Mouse (Mus musculus) cerebellum, postnatal 25 days (tissue): ENCODE results near the gene Tspan13.

Source experiments
- DNase-seq, 2 experiments: peaks; one replicate each; pipeline ENCODE4 v3.0.0; 2021; ENCODE audit warnings: mixed read lengths in 2 of 2

Tspan13 gene

GRCm38 (mm10) chr12:35975898-35976297, 66.4 kb downstream of the Tspan13 start:
- no peak for DNase-seq

DNA sequence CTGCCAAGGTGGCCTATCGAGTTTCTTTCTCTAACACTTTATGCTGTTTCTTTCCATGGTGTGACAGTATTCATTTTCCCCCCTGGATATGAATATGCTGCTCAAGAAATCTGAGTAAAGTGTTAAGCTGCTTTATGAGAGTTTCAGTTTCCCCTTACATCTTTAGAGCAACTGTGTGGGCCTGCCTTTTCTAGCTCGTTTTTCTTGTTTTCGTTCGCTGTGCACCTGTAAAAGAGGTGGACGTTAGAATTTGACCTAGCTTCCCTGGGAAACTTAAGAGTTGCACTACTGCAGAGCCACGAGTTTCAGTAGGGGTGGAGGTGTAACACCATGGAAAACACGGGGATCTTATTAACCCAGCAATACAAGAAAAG, 75.5 kb downstream of the Tspan13 start:
- DNase-seq = no peak

GRCm38 (mm10) chr12:35966098-35966767, 76.1 kb downstream of the Tspan13 start:
- no peak for DNase-seq
